Comparison of ENCODE assay signal across 18 mouse cellular contexts in genomic region chr4:108830698-108831097, GRCm38 (mm10). TPM values are rescaled to one million over a fixed set of nuclear protein-coding genes. Genes with fewer than 3 reads are reported as not detected.
DNase-seq lines count a peak whose midpoint lies in the region; ATAC-seq and TF ChIP-seq lines count a peak whose summit lies in the region.
"Had no signal": no experiment of that assay in that cellular context is flagged by ENCODE, and none has a peak within 500 bp of the region (broad histone marks: within the 10 kb centered on the region; RNA-seq: fewer than 3 reads in every experiment).

No protein-coding gene starts in this region.

- H3K36me3 ChIP-seq in forebrain, embryonic 15.5 days, result peaks cover 29% of the 10 kb centered on the region
- H3K36me3 ChIP-seq in forebrain, embryonic 10.5 days (replicated peaks), result peaks cover 50% of the 10 kb centered on the region
- H3K36me3 ChIP-seq in hindbrain, embryonic 12.5 days, result peaks cover 27% of the 10 kb centered on the region
- peaks cover 47% of the 10 kb centered on the region for H3K36me3 ChIP-seq in hindbrain, embryonic 10.5 days
- H3K36me3 ChIP-seq in midbrain, embryonic 16.5 days (ENCODE audit: control insufficient read depth, insufficient read depth, low read length), result peaks cover 4% of the 10 kb centered on the region; the same call in 1 of the 2 replicates
- H3K36me3 ChIP-seq in midbrain, embryonic 15.5 days (replicated peaks), result peaks cover 22% of the 10 kb centered on the region
- H3K36me3 ChIP-seq in myocyte (ENCODE audit: control insufficient read depth, insufficient read depth), result peaks cover 22% of the 10 kb centered on the region

- ATAC-seq in forebrain, embryonic 15.5 days (replicated peaks), result no peak
- no peak for ATAC-seq in hindbrain, embryonic 12.5 days (ENCODE audit: low FRiP score)
- ATAC-seq in midbrain, embryonic 16.5 days, result no peak
- no peak for ATAC-seq in midbrain, embryonic 15.5 days (replicated peaks)
- ATAC-seq: intestine, embryonic 15.5 days had no signal

- no peak for TF ChIP-seq POLR2A in myocyte (IDR thresholded peaks at IDR 0.05; ENCODE audit: insufficient read length, low read depth)

- no peaks in the 10 kb centered on the region for H3K9me3 ChIP-seq in forebrain, embryonic 15.5 days
- H3K9me3 ChIP-seq in forebrain, embryonic 10.5 days, result no peaks in the 10 kb centered on the region
- H3K9me3 ChIP-seq in hindbrain, embryonic 12.5 days (replicated peaks), result no peaks in the 10 kb centered on the region
- no peaks in the 10 kb centered on the region for H3K9me3 ChIP-seq in hindbrain, embryonic 10.5 days
- H3K9me3 ChIP-seq in midbrain, embryonic 16.5 days (replicated peaks; ENCODE audit: control insufficient read depth, low read length, poor library complexity, severe bottlenecking), result no peaks in the 10 kb centered on the region
- H3K9me3 ChIP-seq in midbrain, embryonic 15.5 days, result no peaks in the 10 kb centered on the region
- H3K9me3 ChIP-seq: embryonic facial prominence, embryonic 12.5 days; intestine, embryonic 15.5 days had no signal

- no peak overlapping the region for H3K27ac ChIP-seq in forebrain, embryonic 15.5 days (replicated peaks)
- H3K27ac ChIP-seq in forebrain, embryonic 10.5 days, result no peak overlapping the region
- no peak overlapping the region for H3K27ac ChIP-seq in hindbrain, embryonic 12.5 days
- H3K27ac ChIP-seq in hindbrain, embryonic 10.5 days, result no peak overlapping the region
- H3K27ac ChIP-seq in midbrain, embryonic 16.5 days (ENCODE audit: low read length), result no peak overlapping the region
- H3K27ac ChIP-seq in midbrain, embryonic 15.5 days, result no peak overlapping the region
- H3K27ac ChIP-seq: embryonic facial prominence, embryonic 12.5 days; intestine, embryonic 15.5 days; liver, embryonic 14.5 days had no signal

- H3ac ChIP-seq in myocyte (ENCODE audit: control insufficient read depth, insufficient read length), result no peak overlapping the region

- no peak overlapping the region for H3K4me3 ChIP-seq in forebrain, embryonic 15.5 days
- no peak overlapping the region for H3K4me3 ChIP-seq in forebrain, embryonic 10.5 days
- no peak overlapping the region for H3K4me3 ChIP-seq in hindbrain, embryonic 12.5 days
- H3K4me3 ChIP-seq in hindbrain, embryonic 10.5 days, result no peak overlapping the region
- H3K4me3 ChIP-seq in midbrain, embryonic 16.5 days (ENCODE audit: low read depth, low read length), result no peak overlapping the region
- H3K4me3 ChIP-seq in midbrain, embryonic 15.5 days, result no peak overlapping the region
- peak overlapping the region; percentile 62 for H3K4me3 ChIP-seq in myocyte
- H3K4me3 ChIP-seq: embryonic facial prominence, embryonic 12.5 days; intestine, embryonic 15.5 days had no signal

- H3K79me2 ChIP-seq in myocyte (ENCODE audit: control insufficient read depth, insufficient read depth), result peaks cover 66% of the 10 kb centered on the region

- WGBS in forebrain, embryonic 15.5 days, result 83% methylated on average over 1 of the region's 1 CpGs
- whole genome bisulfite sequencing in forebrain, embryonic 10.5 days, result 92% methylated on average over 1 of the region's 1 CpGs
- 78% methylated on average over 1 of the region's 1 CpGs for WGBS in hindbrain, embryonic 12.5 days
- WGBS in hindbrain, embryonic 10.5 days, result 89% methylated on average over 1 of the region's 1 CpGs
- 80% methylated on average over 1 of the region's 1 CpGs for WGBS in midbrain, embryonic 16.5 days
- 89% methylated on average over 1 of the region's 1 CpGs for WGBS in midbrain, embryonic 15.5 days

- peaks cover 30% of the 10 kb centered on the region for H3K4me1 ChIP-seq in forebrain, embryonic 15.5 days
- H3K4me1 ChIP-seq in forebrain, embryonic 10.5 days, result peaks cover 21% of the 10 kb centered on the region
- peaks cover 20% of the 10 kb centered on the region for H3K4me1 ChIP-seq in hindbrain, embryonic 12.5 days
- peaks cover 23% of the 10 kb centered on the region for H3K4me1 ChIP-seq in hindbrain, embryonic 10.5 days (replicated peaks)
- peaks cover 18% of the 10 kb centered on the region for H3K4me1 ChIP-seq in midbrain, embryonic 16.5 days (ENCODE audit: control insufficient read depth, insufficient read depth, low read length)
- peaks cover 21% of the 10 kb centered on the region for H3K4me1 ChIP-seq in midbrain, embryonic 15.5 days

- no peak for DNase-seq in forebrain, embryonic 10.5 days (ENCODE audit: extremely low spot score, low spot score)
- DNase-seq in hindbrain, embryonic 10.5 days (ENCODE audit: low spot score), result no peak
- no peak for DNase-seq in spleen, postnatal 14 days (ENCODE audit: low spot score in 2 of 2)
- DNase-seq: adrenal gland, postnatal 25 days; B cell, adult 2 months; cerebellum, postnatal 14 days; kidney, postnatal 10 days; layer of hippocampus, adult 9-11 months; lung, postnatal 4 days; thymus, adult 18-20 months had no signal

- 0 out of 2 replicates have a peak overlapping the region, but pooled peaks have one; percentile 1 for H3K9ac ChIP-seq in forebrain, embryonic 15.5 days (replicated peaks)
- no peak overlapping the region for H3K9ac ChIP-seq in hindbrain, embryonic 12.5 days
- no peak overlapping the region for H3K9ac ChIP-seq in midbrain, embryonic 16.5 days (ENCODE audit: low read depth, low read length)
- no peak overlapping the region for H3K9ac ChIP-seq in midbrain, embryonic 15.5 days
- H3K9ac ChIP-seq: embryonic facial prominence, embryonic 12.5 days; intestine, embryonic 15.5 days; liver, embryonic 14.5 days had no signal

- H3K4me2 ChIP-seq in forebrain, embryonic 15.5 days (replicated peaks), result peak overlapping the region; percentile 57
- H3K4me2 ChIP-seq in hindbrain, embryonic 12.5 days (replicated peaks), result 0 out of 2 replicates have a peak overlapping the region, but pooled peaks have one; percentile 84
- H3K4me2 ChIP-seq in midbrain, embryonic 16.5 days (ENCODE audit: low read length), result peak overlapping the region; percentile 14; the same call in 1 of the 2 replicates
- H3K4me2 ChIP-seq in midbrain, embryonic 15.5 days, result no peak overlapping the region
- peak overlapping the region; percentile 98 for H3K4me2 ChIP-seq in myocyte (ENCODE audit: low read depth)
- H3K4me2 ChIP-seq: embryonic facial prominence, embryonic 12.5 days; intestine, embryonic 15.5 days had no signal

- no peaks in the 10 kb centered on the region for H3K27me3 ChIP-seq in forebrain, embryonic 15.5 days
- no peaks in the 10 kb centered on the region for H3K27me3 ChIP-seq in forebrain, embryonic 10.5 days (ENCODE audit: poor library complexity, severe bottlenecking)
- no peaks in the 10 kb centered on the region for H3K27me3 ChIP-seq in hindbrain, embryonic 12.5 days
- no peaks in the 10 kb centered on the region for H3K27me3 ChIP-seq in hindbrain, embryonic 10.5 days (ENCODE audit: insufficient read depth, poor library complexity, severe bottlenecking)
- no peaks in the 10 kb centered on the region for H3K27me3 ChIP-seq in midbrain, embryonic 16.5 days (ENCODE audit: control insufficient read depth, insufficient read depth, low read depth, low read length)
- no peaks in the 10 kb centered on the region for H3K27me3 ChIP-seq in midbrain, embryonic 15.5 days (replicated peaks)
- H3K27me3 ChIP-seq in myocyte (ENCODE audit: control insufficient read depth, insufficient read depth, insufficient read length), result no peaks in the 10 kb centered on the region
- H3K27me3 ChIP-seq: embryonic facial prominence, embryonic 12.5 days; intestine, embryonic 15.5 days had no signal

RNA-seq across cellular contexts. Expression of gene Btf3l4, which starts 2.7 kb away (rescaled TPM):
- 224 and 233 TPM in 2 replicates for polyA plus RNA-seq in forebrain, embryonic 15.5 days (2015; fragmentation: Nextera tagmentation; extraction: Ambion mirVana)
- polyA plus RNA-seq in forebrain, embryonic 10.5 days (2016; fragmentation: Nextera tagmentation; extraction: Ambion mirVana), result 213 and 218 TPM in 2 replicates
- 225 TPM in 2 replicates for polyA plus RNA-seq in hindbrain, embryonic 12.5 days (2016; fragmentation: Nextera tagmentation; extraction: Ambion mirVana)
- 198 and 208 TPM in 2 replicates for polyA plus RNA-seq in hindbrain, embryonic 10.5 days (2016; fragmentation: Nextera tagmentation; extraction: Ambion mirVana)
- 177 and 189 TPM in 2 replicates for polyA plus RNA-seq in midbrain, embryonic 16.5 days (2015; fragmentation: Nextera tagmentation; extraction: Ambion mirVana)
- 167 and 179 TPM in 2 replicates for polyA plus RNA-seq in midbrain, embryonic 15.5 days (2015; fragmentation: Nextera tagmentation; extraction: Ambion mirVana)
- 64.3 TPM for polyA plus RNA-seq in myocyte (2012; fragmentation: generic; extraction: Trizol)

RNA-seq across cellular contexts. Expression of gene Txndc12, which starts 3.7 kb away (rescaled TPM):
- 86.6 and 90.0 TPM in 2 replicates for polyA plus RNA-seq in forebrain, embryonic 15.5 days (2015; fragmentation: Nextera tagmentation; extraction: Ambion mirVana)
- 91.5 and 94.5 TPM in 2 replicates for polyA plus RNA-seq in forebrain, embryonic 10.5 days (2016; fragmentation: Nextera tagmentation; extraction: Ambion mirVana)
- polyA plus RNA-seq in hindbrain, embryonic 12.5 days (2016; fragmentation: Nextera tagmentation; extraction: Ambion mirVana), result 97.2 and 103 TPM in 2 replicates
- 104 and 106 TPM in 2 replicates for polyA plus RNA-seq in hindbrain, embryonic 10.5 days (2016; fragmentation: Nextera tagmentation; extraction: Ambion mirVana)
- polyA plus RNA-seq in midbrain, embryonic 16.5 days (2015; fragmentation: Nextera tagmentation; extraction: Ambion mirVana), result 66.3 and 69.0 TPM in 2 replicates
- polyA plus RNA-seq in midbrain, embryonic 15.5 days (2015; fragmentation: Nextera tagmentation; extraction: Ambion mirVana), result 63.8 and 67.4 TPM in 2 replicates
- 46.4 TPM for polyA plus RNA-seq in myocyte (2012; fragmentation: generic; extraction: Trizol)

RNA-seq across cellular contexts. Expression of gene Kti12, which starts 16.9 kb away (rescaled TPM):
- polyA plus RNA-seq in forebrain, embryonic 15.5 days (2015; fragmentation: Nextera tagmentation; extraction: Ambion mirVana), result 33.2 and 33.9 TPM in 2 replicates
- 64.1 and 65.3 TPM in 2 replicates for polyA plus RNA-seq in forebrain, embryonic 10.5 days (2016; fragmentation: Nextera tagmentation; extraction: Ambion mirVana)
- 37.0 and 39.8 TPM in 2 replicates for polyA plus RNA-seq in hindbrain, embryonic 12.5 days (2016; fragmentation: Nextera tagmentation; extraction: Ambion mirVana)
- 52.5 and 57.7 TPM in 2 replicates for polyA plus RNA-seq in hindbrain, embryonic 10.5 days (2016; fragmentation: Nextera tagmentation; extraction: Ambion mirVana)
- 22.4 and 23.6 TPM in 2 replicates for polyA plus RNA-seq in midbrain, embryonic 16.5 days (2015; fragmentation: Nextera tagmentation; extraction: Ambion mirVana)
- 24.1 and 24.4 TPM in 2 replicates for polyA plus RNA-seq in midbrain, embryonic 15.5 days (2015; fragmentation: Nextera tagmentation; extraction: Ambion mirVana)
- polyA plus RNA-seq in myocyte (2012; fragmentation: generic; extraction: Trizol), result 30.7 TPM

RNA-seq across cellular contexts. Expression of gene A730015C16Rik, which starts 17.7 kb away (rescaled TPM):
- polyA plus RNA-seq in forebrain, embryonic 15.5 days (2015; fragmentation: Nextera tagmentation; extraction: Ambion mirVana), result 1.2 and 2.2 TPM in 2 replicates
- 1.4 and 1.7 TPM in 2 replicates for polyA plus RNA-seq in forebrain, embryonic 10.5 days (2016; fragmentation: Nextera tagmentation; extraction: Ambion mirVana)
- 1.6 and 3.1 TPM in 2 replicates for polyA plus RNA-seq in hindbrain, embryonic 12.5 days (2016; fragmentation: Nextera tagmentation; extraction: Ambion mirVana)
- 1.5 and 1.8 TPM in 2 replicates for polyA plus RNA-seq in hindbrain, embryonic 10.5 days (2016; fragmentation: Nextera tagmentation; extraction: Ambion mirVana)
- polyA plus RNA-seq in midbrain, embryonic 16.5 days (2015; fragmentation: Nextera tagmentation; extraction: Ambion mirVana), result 0.79 and 1.1 TPM in 2 replicates
- 1.3 and 1.9 TPM in 2 replicates for polyA plus RNA-seq in midbrain, embryonic 15.5 days (2015; fragmentation: Nextera tagmentation; extraction: Ambion mirVana)
- polyA plus RNA-seq in myocyte (2012; fragmentation: generic; extraction: Trizol), result 0.17 TPM

RNA-seq across cellular contexts. Expression of gene Rab3b, which starts 48.2 kb away (rescaled TPM):
- 79.2 and 90.5 TPM in 2 replicates for polyA plus RNA-seq in forebrain, embryonic 15.5 days (2015; fragmentation: Nextera tagmentation; extraction: Ambion mirVana)
- 17.8 and 19.6 TPM in 2 replicates for polyA plus RNA-seq in forebrain, embryonic 10.5 days (2016; fragmentation: Nextera tagmentation; extraction: Ambion mirVana)
- polyA plus RNA-seq in hindbrain, embryonic 12.5 days (2016; fragmentation: Nextera tagmentation; extraction: Ambion mirVana), result 39.5 and 45.5 TPM in 2 replicates
- polyA plus RNA-seq in hindbrain, embryonic 10.5 days (2016; fragmentation: Nextera tagmentation; extraction: Ambion mirVana), result 26.1 and 33.9 TPM in 2 replicates
- polyA plus RNA-seq in midbrain, embryonic 16.5 days (2015; fragmentation: Nextera tagmentation; extraction: Ambion mirVana), result 155 and 204 TPM in 2 replicates
- polyA plus RNA-seq in midbrain, embryonic 15.5 days (2015; fragmentation: Nextera tagmentation; extraction: Ambion mirVana), result 141 and 148 TPM in 2 replicates
- polyA plus RNA-seq in myocyte (2012; fragmentation: generic; extraction: Trizol), result 0.23 TPM
